Mouse (Mus musculus) c-Kit-positive CD71-negative TER-119-negative erythroid progenitor cells, embryonic 14.5 days (primary cell): ENCODE data around the gene Bhlha15.

Experiments
- DNase-seq: peaks from one replicate; pipeline ENCODE4 v3.0.0-alpha.2; 2013; ENCODE audit warnings: low read depth

Gene Bhlha15

DNA sequence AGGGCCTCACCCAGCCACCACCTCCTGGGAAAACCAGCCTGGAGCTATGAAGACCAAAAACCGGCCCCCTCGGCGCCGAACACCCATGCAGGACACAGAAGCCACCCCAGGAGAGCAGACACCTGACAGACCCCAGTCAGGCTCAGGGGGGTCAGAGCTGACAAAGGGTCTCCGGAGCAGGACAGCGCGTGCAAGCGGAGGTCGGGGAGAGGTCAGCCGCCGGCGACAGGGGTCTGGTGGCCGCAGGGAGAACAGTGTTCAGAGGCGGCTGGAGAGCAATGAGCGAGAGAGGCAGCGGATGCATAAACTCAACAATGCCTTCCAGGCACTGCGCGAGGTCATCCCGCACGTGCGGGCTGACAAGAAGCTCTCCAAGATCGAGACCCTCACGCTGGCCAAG is 940 bp downstream of the Bhlha15 start:
- DNase-seq, result no peak

DNA sequence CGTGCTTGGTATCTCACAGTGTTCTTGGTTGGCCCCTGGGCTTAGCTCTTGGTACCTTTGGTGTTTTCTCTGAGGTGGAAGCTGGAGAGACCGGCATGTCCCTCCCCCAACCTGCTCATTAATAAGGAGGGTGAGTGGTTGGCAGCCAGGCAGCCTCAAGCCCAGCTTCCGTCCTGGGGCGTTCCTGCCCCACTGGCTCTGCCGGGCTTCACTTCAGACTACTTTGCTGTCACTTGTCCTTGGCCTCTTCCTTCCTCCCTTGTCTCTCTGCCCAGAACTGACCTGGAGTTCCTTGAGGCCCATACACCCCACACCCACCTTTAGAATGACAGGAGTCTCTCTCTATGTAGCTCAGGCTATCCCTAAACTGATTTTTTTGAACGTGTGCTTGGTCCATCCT is 2.6 kb downstream of the Bhlha15 start:
- DNase-seq, result no peak

- DNase-seq, result no peak
Observed at GRCm38 (mm10) chr5:144194416-144194815, 4.3 kb downstream of the Bhlha15 start.

DNA sequence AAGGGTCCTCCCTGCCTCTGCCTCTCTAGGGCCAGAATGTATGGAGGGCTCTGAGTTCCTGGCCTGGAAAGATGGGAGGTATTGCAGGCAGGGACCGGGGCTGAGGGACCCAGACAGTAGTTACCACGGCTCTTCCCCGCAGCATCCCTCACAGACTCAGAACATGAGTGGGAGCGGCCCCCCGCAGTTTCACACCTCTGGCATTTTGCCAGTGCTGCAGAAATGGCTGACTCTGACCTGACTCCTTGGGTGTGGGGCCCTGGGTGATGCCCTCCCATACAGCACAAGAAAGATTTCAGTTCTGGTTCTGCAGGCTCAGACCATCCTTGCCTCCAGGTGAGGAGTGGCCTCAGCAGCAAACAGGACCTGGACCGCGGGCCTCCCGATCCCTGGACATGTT is 5.5 kb downstream of the Bhlha15 start:
- no peak for DNase-seq

- DNase-seq, result no peak
Observed at GRCm38 (mm10) chr5:144200616-144201015, 10.5 kb downstream of the Bhlha15 start.

DNA sequence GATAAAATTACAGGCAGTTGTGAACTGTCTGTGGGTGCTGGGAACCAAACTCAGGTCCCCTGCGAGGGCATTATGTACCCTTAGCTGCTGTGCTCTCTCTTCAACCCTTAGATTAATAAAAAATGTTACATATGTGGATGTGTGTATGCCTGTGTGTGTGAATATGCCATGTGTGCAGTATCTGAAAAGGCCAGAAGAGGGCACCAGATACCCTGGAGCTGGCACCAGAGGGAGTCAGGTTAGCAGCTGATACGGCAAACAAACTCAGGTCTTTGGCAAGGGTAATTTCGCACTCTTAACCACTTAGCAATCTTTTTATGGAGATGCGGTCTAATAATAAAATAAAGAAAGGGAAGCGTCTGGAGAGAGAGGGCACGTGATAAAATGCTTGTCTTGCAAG is 12.3 kb downstream of the Bhlha15 start:
- DNase-seq, result no peak

DNA sequence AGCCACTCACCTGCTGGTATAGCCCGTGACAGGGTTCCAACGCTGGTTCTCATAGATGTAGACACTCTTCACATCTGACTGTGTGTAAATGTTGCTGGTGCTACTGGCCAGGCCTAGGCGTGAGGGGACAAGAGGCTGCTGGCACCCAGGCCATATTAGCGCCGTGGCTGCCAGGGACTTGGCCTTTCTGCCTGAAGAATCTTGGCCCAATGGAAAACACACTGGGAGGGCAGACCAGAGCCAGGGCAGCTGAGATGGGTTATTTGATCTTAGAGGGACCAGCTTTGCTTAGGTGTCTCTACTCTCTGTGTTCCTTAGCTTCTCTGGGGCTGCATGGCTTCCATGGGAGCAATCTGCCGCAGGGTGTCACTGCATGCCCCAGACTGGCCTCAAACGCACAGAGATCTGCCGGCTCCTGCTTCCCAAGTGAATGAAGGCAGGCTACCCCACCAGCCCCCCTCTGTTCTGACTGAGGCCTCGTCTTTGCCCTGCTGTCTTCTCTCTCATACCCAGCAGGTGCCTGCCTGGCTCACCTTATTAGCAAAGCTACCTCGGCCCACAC is 13.4 kb downstream of the Bhlha15 start:
- no peak for DNase-seq

DNA sequence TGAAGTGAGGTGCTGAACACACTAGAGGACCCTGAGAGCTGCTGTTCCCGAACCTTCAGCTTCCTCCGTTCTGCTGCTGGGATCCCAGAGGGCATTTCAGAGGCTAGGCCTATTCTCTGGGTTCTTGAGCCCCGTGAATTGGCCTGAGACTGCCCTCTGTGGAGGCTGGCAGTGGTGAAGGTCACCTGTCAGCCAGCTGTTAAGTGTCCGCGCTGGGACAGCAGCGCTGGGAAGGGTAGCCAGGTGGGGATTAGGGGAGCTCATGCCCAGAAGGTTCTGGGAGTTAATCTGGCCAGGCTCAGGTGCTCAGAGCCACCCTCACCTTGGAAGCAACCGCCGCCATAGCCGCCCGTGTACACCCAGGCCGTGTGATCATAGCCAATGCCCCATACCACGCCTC is 14.2 kb downstream of the Bhlha15 start:
- DNase-seq, result no peak

GRCm38 (mm10) chr5:144204911-144205310 is 14.8 kb downstream of the Bhlha15 start:
- no peak for DNase-seq

DNA sequence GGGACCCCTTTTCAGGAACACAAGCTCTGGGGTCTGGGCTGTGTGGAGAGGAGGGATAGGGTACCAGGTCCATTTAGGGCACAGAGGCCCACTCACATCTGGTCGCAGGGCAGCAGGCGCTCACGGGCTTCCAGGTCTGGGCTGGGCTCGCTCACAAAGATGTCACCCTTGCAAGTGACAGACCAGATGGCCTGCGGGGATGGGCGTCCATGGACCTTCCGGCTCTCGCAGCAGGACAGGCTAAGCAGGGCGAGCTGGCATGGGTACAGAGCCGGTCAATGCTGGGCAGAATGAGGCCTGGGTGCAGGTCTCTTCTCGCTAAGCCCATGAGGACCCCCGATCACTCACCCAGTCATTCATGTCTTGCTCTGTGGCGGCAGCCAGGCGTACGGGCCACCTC is 16.0 kb downstream of the Bhlha15 start:
- no peak for DNase-seq

DNA sequence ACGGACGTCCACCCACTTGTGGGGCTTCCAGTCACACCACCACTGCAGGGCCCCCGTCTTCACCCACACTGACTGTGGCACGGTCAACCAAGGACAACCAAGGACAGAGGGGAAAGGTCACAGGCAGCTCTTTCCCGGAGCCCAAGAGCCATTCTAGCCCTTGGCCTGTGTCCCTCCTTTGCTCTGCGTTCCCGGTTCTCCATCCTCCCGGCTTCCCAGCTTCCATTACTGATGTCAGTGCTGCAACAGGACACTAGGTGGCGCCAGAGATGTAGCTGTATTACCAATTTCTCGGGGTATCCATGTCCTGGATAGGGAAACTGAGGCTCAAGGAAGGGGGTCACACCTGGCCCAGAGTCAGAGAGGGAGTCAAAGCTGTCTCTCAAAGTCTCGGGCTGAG is 17.4 kb downstream of the Bhlha15 start:
- DNase-seq, result no peak

GRCm38 (mm10) chr5:144214453-144214852 is 24.4 kb downstream of the Bhlha15 start:
- DNase-seq, result no peak

DNA sequence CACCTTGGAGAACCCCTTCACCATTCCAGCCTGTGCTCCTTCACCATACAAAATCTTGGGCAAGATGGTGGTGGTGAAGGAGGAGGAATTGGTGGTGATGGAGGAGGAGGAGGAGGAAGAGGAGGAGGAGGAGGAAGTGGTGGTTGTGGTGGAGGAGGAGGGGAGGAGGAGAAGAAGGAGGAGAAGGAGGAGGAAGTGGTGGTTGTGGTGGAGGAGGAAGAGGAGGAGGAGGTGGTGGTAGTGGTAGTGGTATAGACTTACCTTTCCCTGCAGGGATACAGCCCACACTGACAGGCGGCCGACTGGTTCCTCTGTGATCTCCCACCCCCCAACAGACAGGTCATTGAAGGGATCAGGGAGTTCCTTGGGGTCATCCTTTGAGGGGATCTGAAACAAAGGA is 25.9 kb downstream of the Bhlha15 start:
- no peak for DNase-seq

- DNase-seq, result no peak
Observed at GRCm38 (mm10) chr5:144218061-144218460, 28.0 kb downstream of the Bhlha15 start.

- DNase-seq, result no peak
Observed at GRCm38 (mm10) chr5:144219306-144219705, 29.2 kb downstream of the Bhlha15 start.

- DNase-seq, result no peak
Observed at GRCm38 (mm10) chr5:144219936-144220335, 29.9 kb downstream of the Bhlha15 start.

DNA sequence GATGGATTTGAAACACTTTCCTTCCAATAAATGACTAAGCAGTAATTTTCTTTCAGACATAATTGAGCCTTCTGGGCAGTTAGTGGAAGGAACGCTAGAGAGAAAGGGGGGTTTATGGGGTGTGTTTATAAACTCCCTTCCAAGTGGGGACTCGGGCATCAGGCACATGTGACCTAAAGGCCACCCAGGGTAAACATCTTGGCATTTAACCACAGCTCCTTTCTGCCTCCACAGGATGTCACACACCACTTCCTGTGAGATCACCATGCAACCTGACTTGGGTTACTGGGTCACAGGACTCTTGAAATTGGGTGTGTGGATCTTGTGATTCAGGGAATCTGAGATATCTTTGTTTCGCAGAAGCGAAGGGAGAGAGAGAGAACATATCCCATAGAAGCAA is 31.2 kb downstream of the Bhlha15 start:
- peak; percentile 46 for DNase-seq

GRCm38 (mm10) chr5:144222811-144223502 is 32.9 kb downstream of the Bhlha15 start:
- no peak for DNase-seq

DNA sequence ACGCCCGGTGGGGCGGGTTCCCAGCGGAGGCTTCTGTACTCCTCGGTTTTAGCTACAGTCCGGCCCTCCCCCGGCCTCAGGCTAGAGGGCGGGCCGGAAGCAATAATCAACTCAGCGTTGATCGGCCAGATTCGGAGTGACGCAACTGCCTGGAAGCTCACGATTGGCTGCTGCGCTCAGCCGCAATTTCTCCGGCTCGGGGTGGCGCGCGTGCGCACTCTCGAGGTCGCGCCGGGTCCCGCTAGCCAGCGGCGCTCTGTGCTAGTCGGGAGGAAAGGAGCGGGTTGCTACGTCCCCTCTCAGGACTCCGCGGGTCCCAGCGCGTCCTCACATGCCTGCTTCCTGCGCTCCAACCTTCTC is 33.4 kb downstream of the Bhlha15 start, which contains the start of gene Tecpr1:
Gene Tecpr1, minus strand, starts transcription at position 113 of the 360 bp plus-strand sequence.
- peak; percentile 90 for DNase-seq

DNA sequence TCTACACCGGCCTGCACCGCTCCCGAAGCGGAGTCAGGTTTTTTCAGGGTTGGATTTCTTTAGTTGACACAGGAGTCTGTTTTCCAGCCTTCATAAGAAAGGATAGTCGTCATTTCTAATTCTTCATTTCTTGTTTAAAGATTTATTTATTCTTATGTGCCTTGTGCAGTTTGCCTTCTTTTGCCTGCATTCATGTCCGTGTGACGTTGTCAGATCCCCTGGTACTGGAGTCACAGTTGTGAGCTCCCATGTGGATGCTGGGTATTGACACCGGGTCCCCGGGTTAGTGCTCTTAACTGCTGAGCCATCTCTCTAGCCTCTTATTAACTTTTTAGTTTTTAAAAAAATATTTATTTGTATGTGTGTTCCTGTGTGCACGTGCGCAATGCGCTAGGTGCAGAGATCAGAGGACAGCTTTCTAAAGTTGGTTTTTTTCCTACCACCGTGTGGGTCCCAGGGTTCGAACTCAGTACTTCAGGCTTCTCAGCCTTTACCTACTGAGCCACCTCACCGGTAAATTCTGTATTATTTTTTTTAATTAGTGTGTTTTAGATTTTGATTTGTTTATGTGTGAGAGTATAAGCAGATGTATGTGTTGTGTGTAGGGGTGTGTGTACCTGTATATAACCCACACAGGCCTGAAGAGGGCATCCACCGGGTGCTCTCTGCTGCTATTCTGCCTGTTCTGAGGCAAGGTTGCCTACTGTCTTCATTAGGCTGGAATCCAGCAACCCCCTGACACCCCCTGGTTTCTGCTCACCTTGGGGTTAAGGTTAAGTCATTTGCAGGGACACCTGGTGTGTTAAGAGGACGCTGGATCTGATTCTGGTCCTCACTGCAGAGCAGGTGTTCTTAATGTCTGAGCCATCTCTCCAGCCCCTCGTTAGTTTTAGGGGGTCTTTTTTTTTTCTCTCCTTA is 34.1 kb downstream of the Bhlha15 start:
- DNase-seq, result no peak

DNA sequence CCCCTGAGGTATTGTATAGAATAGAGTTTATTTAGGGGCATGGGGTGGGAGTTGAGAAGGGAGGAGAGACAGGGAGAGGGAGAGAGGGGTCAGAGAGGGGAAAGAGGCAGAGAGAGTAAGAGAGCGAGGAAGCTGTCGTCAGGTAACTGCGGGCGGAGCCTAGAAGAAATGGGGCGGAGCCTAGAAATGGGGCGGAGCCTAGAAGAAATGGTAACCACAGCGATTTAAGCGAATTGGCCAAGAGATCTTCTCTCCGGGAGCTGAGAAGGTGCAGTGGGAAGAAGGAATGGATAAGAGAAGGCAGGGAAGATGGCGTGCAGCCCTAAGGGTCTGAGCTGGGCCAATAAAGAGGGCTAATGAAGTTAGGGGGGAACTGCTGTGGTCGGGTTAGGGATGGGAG is 36.1 kb downstream of the Bhlha15 start:
- no peak for DNase-seq

- DNase-seq, result no peak
Observed at GRCm38 (mm10) chr5:144230216-144230615, 40.1 kb downstream of the Bhlha15 start.

- no peak for DNase-seq
Observed at GRCm38 (mm10) chr5:144231410-144231809, 41.3 kb downstream of the Bhlha15 start.
